17 mouse cellular contexts compared by ENCODE assay signal in the genomic region with DNA sequence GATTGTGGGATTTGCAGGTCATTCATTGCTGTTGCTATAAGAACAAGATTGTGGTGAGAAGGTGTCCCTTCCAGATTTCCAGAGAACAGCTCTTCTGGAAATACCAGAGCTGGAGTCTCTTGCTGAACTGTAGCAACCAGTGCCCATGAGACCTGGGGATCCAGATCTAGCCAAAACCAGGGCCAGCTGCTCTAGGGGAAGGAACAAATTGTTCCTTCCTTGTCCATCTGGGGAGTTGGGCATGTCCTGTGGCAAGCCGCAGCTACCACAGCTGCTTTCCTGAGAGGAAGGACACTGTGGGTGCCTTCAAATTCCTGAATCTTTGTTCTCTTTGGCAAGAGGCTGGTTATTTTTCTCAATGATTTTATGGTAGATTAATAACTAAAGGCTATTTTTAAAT.
A peak's percentile ranks its signal among the peaks of the same experiment; 100 is the strongest.
DNase-seq lines count a peak whose midpoint lies in the region; ATAC-seq lines count a peak whose summit lies in the region.
"Had no signal": no experiment of that assay in that cellular context is flagged by ENCODE, and none has a peak within 500 bp of the region (broad histone marks: within the 10 kb centered on the region; RNA-seq: fewer than 3 reads in every experiment).

No protein-coding gene starts in this region.

- ATAC-seq in hematopoietic stem cell, adult 5-6 weeks (replicated peaks in 1 of 2; ENCODE audit: insufficient read depth in 1 of 2, low FRiP score in 2 of 2, low TSS enrichment in 1 of 2, low read depth in 1 of 2, poor library complexity in 2 of 2, severe bottlenecking in 2 of 2) = peak; percentile 88 to 93
- ATAC-seq: forebrain, postnatal 0 days; inflammation-experienced regulatory T-cells, adult 6 months; midbrain, embryonic 13.5 days; Patski had no signal

- peak; percentile 47 for DNase-seq in adrenal gland, postnatal 14 days
- no peak for DNase-seq in adrenal gland, adult 8-10 months
- peak; percentile 7 for DNase-seq in gastrocnemius, postnatal 14 days
- no peak for DNase-seq in gastrocnemius, adult 8-10 months (ENCODE audit: low spot score in 2 of 2)
- DNase-seq in 416B (ENCODE audit: low read depth) = peak; percentile 67
- no peak for DNase-seq in right cerebral cortex, adult 2 months (ENCODE audit: low spot score in 2 of 2)
- no peak for DNase-seq in layer of hippocampus, adult 9-10 months (ENCODE audit: low spot score)
- DNase-seq: cerebellum, adult 9-10 months; forebrain, postnatal 0 days; heart, postnatal 10 days; kidney, adult 9 months; kidney, postnatal 14 days; thymus, postnatal 14 days had no signal

- intact Hi-C loops in gastrocnemius, postnatal 14 days (cut with DNase I; ENCODE audit: low total_unique reads) = no loop called here

Comparison
In these comparisons a context has a peak if more than half of its experiments do, and no peak if none do; other contexts are left out.
1. DNase-seq: peak in adrenal gland, postnatal 14 days (single experiment), gastrocnemius, postnatal 14 days (single experiment) and 416B (single experiment); none in adrenal gland, adult 8-10 months (single experiment), gastrocnemius, adult 8-10 months (0 of 2), right cerebral cortex, adult 2 months (0 of 2) and layer of hippocampus, adult 9-10 months (single experiment).